Mouse (Mus musculus) midbrain, embryonic 16.5 days (tissue): Measurements from ENCODE around the gene Tent5c. TPM values are rescaled to one million over a fixed set of nuclear protein-coding genes. Genes with fewer than 3 reads are reported as not detected.
"Not testable (repeated sequence)": the region's sequence is repeated elsewhere in the genome, so short reads cannot be mapped to it uniquely, and the experiment has no call there.

Experiments
- ATAC-seq: fragments of 200-750 bp; cut with Nextera tagmentation; 2 replicates; pipeline ENCODE4 v1.8.0; 2017; ENCODE audit warnings: moderate TSS enrichment
- H3K27ac ChIP-seq: fragments of 300-500 bp; sonication (generic); 2 replicates; pipeline ENCODE4 v1.5.1; 2014; ENCODE audit warnings: mild to moderate bottlenecking, low read length, mixed read lengths
- H3K27me3 ChIP-seq: fragments of 300-500 bp; sonication (generic); 2 replicates; pipeline ENCODE4 v1.6.1; 2014; ENCODE audit warnings: low read depth, low read length, mixed read lengths; ENCODE audit not compliant: control insufficient read depth, insufficient read depth
- H3K36me3 ChIP-seq: fragments of 300-500 bp; sonication (generic); 2 replicates; pipeline ENCODE4 v1.6.1; 2014; ENCODE audit warnings: mild to moderate bottlenecking, low read length, moderate library complexity, mixed read lengths; ENCODE audit not compliant: control insufficient read depth, insufficient read depth
- H3K4me1 ChIP-seq: fragments of 300-500 bp; sonication (generic); 2 replicates; pipeline ENCODE4 v1.6.1; 2014; ENCODE audit warnings: mild to moderate bottlenecking, low read length, mixed read lengths; ENCODE audit not compliant: control insufficient read depth, insufficient read depth
- H3K4me2 ChIP-seq: fragments of 300-500 bp; sonication (generic); 2 replicates; pipeline ENCODE4 v1.6.1; 2014; ENCODE audit warnings: mild to moderate bottlenecking, low read length, mixed read lengths
- H3K4me3 ChIP-seq: fragments of 300-500 bp; sonication (generic); 2 replicates; pipeline ENCODE4 v1.5.1; 2014; ENCODE audit warnings: low read depth, mild to moderate bottlenecking, low read length, moderate library complexity, mixed read lengths
- H3K9ac ChIP-seq: fragments of 300-500 bp; sonication (generic); 2 replicates; pipeline ENCODE4 v1.6.1; 2014; ENCODE audit warnings: low read depth, low read length, mixed read lengths
- H3K9me3 ChIP-seq: fragments of 300-500 bp; sonication (generic); replicated peaks from 2 replicates; pipeline ENCODE4 v1.6.1; 2014; ENCODE audit warnings: mild to moderate bottlenecking, low read length, mixed read lengths; ENCODE audit not compliant: control insufficient read depth, poor library complexity, severe bottlenecking
- WGBS: fragments of 180-500 bp; shearing (Covaris S2); extraction: QIAGEN DNeasy Blood & Tissue Kit; methylation state at CpG from one replicate; pipeline ENCODE4 v1.1.7; 2014; 5-methylcytosine and 5-hydroxymethylcytosine counted together
- polyA plus RNA-seq: library from polyadenylated mRNA; unstranded; fragments of >200 nt; fragmentation: Nextera tagmentation; extraction: Ambion mirVana; gene quantifications from 2 replicates; pipeline ENCODE4 v1.2.1, GENCODE M21; 2015

Tent5c gene
- polyA plus RNA-seq, 1 experiment from 2014 or later, result 3.7 TPM

GRCm38 (mm10) chr3:100420691-100421056 is 68.5 kb downstream of the Tent5c start:
- no peak overlapping the region for H3K9ac ChIP-seq
- no peak overlapping the region for H3K4me3 ChIP-seq
- H3K27me3 ChIP-seq, result no peaks in the 10 kb centered on the region
- H3K36me3 ChIP-seq, result no peaks in the 10 kb centered on the region
- no peak overlapping the region for H3K27ac ChIP-seq
- peaks cover 2% of the 10 kb centered on the region; the same call in 1 of the 2 replicates for H3K4me1 ChIP-seq
- no peak overlapping the region for H3K4me2 ChIP-seq
- no peaks in the 10 kb centered on the region for H3K9me3 ChIP-seq
- no peak for ATAC-seq
- WGBS, result 62% methylated on average over 5 of the region's 5 CpGs

GRCm38 (mm10) chr3:100419962-100420690 is 69.0 kb downstream of the Tent5c start:
- WGBS, result 85% methylated on average over 10 of the region's 10 CpGs
- Histone ChIP-seq H3K36me3 (no peaks in the 10 kb centered on the region), H3K9ac (no peak overlapping the region), H3K27ac (no peak overlapping the region), H3K4me1 (peaks cover 2% of the 10 kb centered on the region; the same call in 1 of the 2 replicates), H3K4me2 (no peak overlapping the region), H3K4me3 (no peak overlapping the region), H3K9me3 (no peaks in the 10 kb centered on the region), H3K27me3 (no peaks in the 10 kb centered on the region)
- no peak for ATAC-seq

GRCm38 (mm10) chr3:100418387-100418786 is 70.7 kb downstream of the Tent5c start:
- H3K27ac ChIP-seq, result no peak overlapping the region
- 69% methylated on average over 1 of the region's 1 CpGs for WGBS
- H3K9me3 ChIP-seq, result no peaks in the 10 kb centered on the region
- H3K4me3 ChIP-seq, result no peak overlapping the region
- no peak overlapping the region for H3K9ac ChIP-seq
- peaks cover 2% of the 10 kb centered on the region; the same call in 1 of the 2 replicates for H3K4me1 ChIP-seq
- no peak overlapping the region for H3K4me2 ChIP-seq
- ATAC-seq, result no peak
- no peaks in the 10 kb centered on the region for H3K27me3 ChIP-seq
- H3K36me3 ChIP-seq, result no peaks in the 10 kb centered on the region

DNA sequence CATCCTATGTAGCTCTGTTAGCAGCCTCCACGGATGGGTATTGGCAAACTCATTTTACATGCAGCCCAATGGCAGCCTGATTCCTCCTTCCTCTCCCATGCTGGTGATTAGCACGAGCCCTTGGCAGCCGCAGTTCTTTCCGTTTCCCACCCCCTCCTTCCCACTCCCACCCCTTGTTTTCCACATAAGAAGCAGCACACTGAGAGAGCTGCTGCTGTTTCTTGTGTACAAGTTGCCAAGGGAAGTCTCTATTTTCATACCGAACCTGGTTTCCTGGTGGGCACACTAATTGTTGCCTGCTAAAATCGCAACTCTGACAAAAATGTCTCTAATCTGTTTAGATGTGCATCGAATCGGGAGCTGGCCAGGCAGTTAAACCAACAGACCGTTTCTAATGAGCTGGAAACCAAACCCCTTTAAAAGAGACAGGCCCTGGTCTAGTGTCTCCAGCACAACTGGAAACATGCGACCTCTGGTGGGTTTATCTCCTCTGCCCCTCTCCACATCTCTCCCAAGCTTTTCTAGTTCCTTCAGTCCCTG is 71.3 kb downstream of the Tent5c start:
- Histone ChIP-seq H3K27me3 (no peaks in the 10 kb centered on the region), H3K4me1 (peaks cover 2% of the 10 kb centered on the region; the same call in 1 of the 2 replicates), H3K9ac (no peak overlapping the region), H3K27ac (no peak overlapping the region), H3K4me2 (peak overlapping the region; percentile 42), H3K4me3 (no peak overlapping the region), H3K9me3 (no peaks in the 10 kb centered on the region), H3K36me3 (no peaks in the 10 kb centered on the region)
- WGBS, result 7% methylated on average over 10 of the region's 10 CpGs
- ATAC-seq, result peak; percentile 74

GRCm38 (mm10) chr3:100415671-100416070 is 73.5 kb downstream of the Tent5c start:
- WGBS, result 72% methylated on average over 5 of the region's 5 CpGs
- Histone ChIP-seq H3K9me3 (no peaks in the 10 kb centered on the region), H3K27me3 (no peaks in the 10 kb centered on the region), H3K9ac (no peak overlapping the region), H3K4me2 (no peak overlapping the region), H3K27ac (no peak overlapping the region), H3K4me1 (peaks cover 2% of the 10 kb centered on the region; the same call in 1 of the 2 replicates), H3K4me3 (no peak overlapping the region), H3K36me3 (no peaks in the 10 kb centered on the region)
- no peak for ATAC-seq

DNA sequence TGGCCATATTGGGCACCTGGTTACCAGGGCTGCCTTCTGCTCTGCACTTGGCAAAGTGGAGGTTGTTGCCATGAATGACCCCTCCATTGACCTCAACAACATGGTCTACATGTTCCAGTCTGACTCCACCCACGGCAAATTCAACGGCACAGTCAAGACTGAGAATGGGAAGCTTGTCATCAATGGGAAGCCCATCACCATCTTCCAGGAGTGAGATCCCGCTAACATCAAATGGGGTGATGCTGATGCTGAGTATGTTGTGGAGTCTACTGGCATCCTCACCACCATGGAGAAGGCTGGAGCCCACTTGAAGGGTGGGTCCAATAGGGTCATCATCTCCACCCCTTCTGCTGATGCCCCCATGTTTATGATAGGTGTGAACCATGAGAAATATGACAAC is 75.5 kb downstream of the Tent5c start:
- not testable (repeated sequence) for H3K4me1 ChIP-seq, ATAC-seq, H3K4me3 ChIP-seq, H3K36me3 ChIP-seq, H3K27ac ChIP-seq, H3K9me3 ChIP-seq, H3K4me2 ChIP-seq, H3K27me3 ChIP-seq, H3K9ac ChIP-seq
- 97% methylated on average over 3 of the region's 3 CpGs for WGBS

DNA sequence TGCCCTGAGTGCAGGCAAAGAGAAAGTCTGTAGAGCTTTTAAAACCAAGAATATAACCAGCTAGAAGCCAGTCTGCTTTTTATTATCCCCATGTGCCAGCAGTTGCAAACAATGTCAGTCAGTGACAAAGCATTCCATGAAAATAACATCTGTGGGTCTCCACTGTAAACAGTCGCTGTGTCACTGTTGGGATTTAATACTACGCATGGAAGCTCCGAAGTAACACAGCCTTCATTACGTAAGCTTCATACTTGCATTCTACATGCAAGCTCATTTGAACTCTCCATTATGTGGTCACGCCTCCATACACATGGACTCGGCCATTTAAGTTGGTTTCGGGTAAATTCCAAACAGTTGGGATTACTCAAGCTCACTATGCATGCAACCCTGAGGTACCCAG is 77.2 kb downstream of the Tent5c start:
- no peak for ATAC-seq
- Histone ChIP-seq H3K27ac (no peak overlapping the region), H3K4me1 (no peaks in the 10 kb centered on the region), H3K4me3 (no peak overlapping the region), H3K36me3 (no peaks in the 10 kb centered on the region), H3K9ac (no peak overlapping the region), H3K4me2 (no peak overlapping the region), H3K27me3 (no peaks in the 10 kb centered on the region), H3K9me3 (no peaks in the 10 kb centered on the region)
- WGBS, result 85% methylated on average over 7 of the region's 7 CpGs

- H3K9ac ChIP-seq, result no peak overlapping the region
- H3K36me3 ChIP-seq, result no peaks in the 10 kb centered on the region
- no peak overlapping the region for H3K27ac ChIP-seq
- no peaks in the 10 kb centered on the region for H3K27me3 ChIP-seq
- no peaks in the 10 kb centered on the region for H3K4me1 ChIP-seq
- H3K9me3 ChIP-seq, result no peaks in the 10 kb centered on the region
- no peak overlapping the region for H3K4me3 ChIP-seq
- no peak overlapping the region for H3K4me2 ChIP-seq
- 96% methylated on average over 2 of the region's 2 CpGs for WGBS
- no peak for ATAC-seq
Observed at GRCm38 (mm10) chr3:100409280-100409679, 79.8 kb downstream of the Tent5c start.

DNA sequence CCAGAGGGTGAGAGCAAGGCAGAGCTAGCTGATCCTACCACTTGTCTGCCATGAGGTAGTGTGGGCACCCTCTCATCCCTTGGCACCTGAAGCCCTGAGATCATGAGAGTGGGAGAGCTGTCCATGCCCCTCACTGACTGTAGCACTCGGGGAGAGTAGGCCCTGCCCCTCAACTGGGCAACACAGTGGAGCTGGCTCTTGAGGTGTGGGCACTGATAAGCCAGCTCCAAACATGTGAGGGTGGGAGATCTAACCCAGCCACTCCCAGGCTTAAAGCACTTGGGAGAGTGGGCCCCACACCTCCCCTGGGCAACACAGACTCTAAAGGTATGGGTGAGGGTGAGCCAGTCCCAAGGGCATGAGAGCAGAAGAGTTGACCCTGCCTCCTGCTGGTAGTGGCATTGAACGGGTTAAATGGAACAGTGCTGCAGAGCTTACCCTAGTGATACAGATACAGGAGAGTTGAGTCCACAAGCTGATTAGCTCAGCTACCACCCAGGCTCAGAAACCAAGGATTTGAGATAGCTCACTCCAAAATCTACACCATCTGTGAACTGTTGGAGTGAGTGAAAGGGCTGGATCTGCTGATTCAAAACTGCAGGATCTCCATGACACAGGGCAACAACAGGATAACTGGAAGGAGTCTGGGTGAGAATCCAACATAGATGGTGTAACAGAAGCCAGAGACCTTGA is 80.6 kb downstream of the Tent5c start:
- no peak overlapping the region for H3K9ac ChIP-seq
- H3K36me3 ChIP-seq, result no peaks in the 10 kb centered on the region
- H3K4me3 ChIP-seq, result no peak overlapping the region
- WGBS, result 76% methylated on average over 2 of the region's 2 CpGs
- no peak overlapping the region for H3K4me2 ChIP-seq
- H3K27me3 ChIP-seq, result no peaks in the 10 kb centered on the region
- no peaks in the 10 kb centered on the region for H3K9me3 ChIP-seq
- H3K4me1 ChIP-seq, result no peaks in the 10 kb centered on the region
- ATAC-seq, result no peak
- no peak overlapping the region for H3K27ac ChIP-seq
